Mouse (Mus musculus) forebrain, embryonic 10.5 days (tissue): ENCODE results near the gene Actl10. TPM values are rescaled to one million over a fixed set of nuclear protein-coding genes. Genes with fewer than 3 reads are reported as not detected.

ENCODE experiments used
- DNase-seq: peaks from one replicate; pipeline ENCODE4 v3.0.0-alpha.2; 2017; ENCODE audit warnings: low spot score; ENCODE audit errors: extremely low spot score
- H3K27ac ChIP-seq: fragments of 300-500 bp; sonication (generic); 2 replicates; pipeline ENCODE4 v1.5.1; 2016; ENCODE audit warnings: mild to moderate bottlenecking
- H3K27me3 ChIP-seq: fragments of 300-500 bp; sonication (generic); 2 replicates; pipeline ENCODE4 v1.6.1; 2016; ENCODE audit warnings: mild to moderate bottlenecking; ENCODE audit not compliant: poor library complexity, severe bottlenecking
- H3K36me3 ChIP-seq: fragments of 300-500 bp; sonication (generic); replicated peaks from 2 replicates; pipeline ENCODE4 v1.6.1; 2016; ENCODE audit warnings: mild to moderate bottlenecking, moderate library complexity
- H3K4me1 ChIP-seq: fragments of 300-500 bp; sonication (generic); 2 replicates; pipeline ENCODE4 v1.6.1; 2016
- H3K4me3 ChIP-seq: fragments of 300-500 bp; sonication (generic); 2 replicates; pipeline ENCODE4 v1.5.1; 2016; ENCODE audit warnings: mild to moderate bottlenecking, moderate library complexity
- H3K9me3 ChIP-seq: fragments of 300-500 bp; sonication (generic); 2 replicates; pipeline ENCODE4 v1.6.1; 2016; ENCODE audit warnings: mild to moderate bottlenecking, moderate library complexity
- WGBS: fragments of 180-500 bp; shearing (Covaris S2); methylation state at CpG from one replicate; pipeline ENCODE4 v1.1.7; 2016; 5-methylcytosine and 5-hydroxymethylcytosine counted together
- polyA plus RNA-seq: library from polyadenylated mRNA; unstranded; fragments of >200 nt; fragmentation: Nextera tagmentation; extraction: Ambion mirVana; gene quantifications from 2 replicates; pipeline ENCODE4 v1.2.1, GENCODE M21; 2016

Gene Actl10
- polyA plus RNA-seq, result 0.43 and 0.55 TPM in 2 replicates

GRCm38 (mm10) chr2:154551476-154551875 lies at the start of gene Actl10:
Actl10 (plus strand) TSS chr2:154551776.
- 0 out of 2 replicates have a peak, but pooled peaks cover 2% of the 10 kb centered on the region for H3K36me3 ChIP-seq
- no peak for DNase-seq
- H3K27ac ChIP-seq, result peak within 1 kb of the TSS; percentile 32; the same call in 1 of the 2 replicates
- peaks cover 70% of the 10 kb centered on the region for H3K27me3 ChIP-seq
- H3K4me3 ChIP-seq, result peak within 1 kb of the TSS; percentile 31
- WGBS, result 83% methylated on average over 4 of the region's 4 CpGs
- H3K4me1 ChIP-seq, result peaks cover 45% of the 10 kb centered on the region
- H3K9me3 ChIP-seq, result no peaks in the 10 kb centered on the region

- Histone ChIP-seq H3K4me1 (no peaks in the 10 kb centered on the region), H3K9me3 (no peaks in the 10 kb centered on the region), H3K36me3 (peaks cover 89% of the 10 kb centered on the region), H3K4me3 (no peak overlapping the region), H3K27ac (no peak overlapping the region), H3K27me3 (no peaks in the 10 kb centered on the region)
- no peak for DNase-seq
- 75% methylated on average over 2 of the region's 2 CpGs for WGBS
Observed at GRCm38 (mm10) chr2:154507076-154507475, 44.5 kb upstream of the Actl10 start.

- DNase-seq, result no peak
- H3K36me3 ChIP-seq, result peaks cover 93% of the 10 kb centered on the region
- WGBS, result 83% methylated on average over 9 of the region's 9 CpGs
Observed at GRCm38 (mm10) chr2:154507566-154508283, 43.9 kb upstream of the Actl10 start.

GRCm38 (mm10) chr2:154508450-154508849 lies 43.1 kb upstream of the Actl10 start:
- Histone ChIP-seq H3K27ac (no peak overlapping the region), H3K4me1 (no peaks in the 10 kb centered on the region), H3K9me3 (no peaks in the 10 kb centered on the region), H3K27me3 (no peaks in the 10 kb centered on the region), H3K36me3 (peaks cover 92% of the 10 kb centered on the region), H3K4me3 (no peak overlapping the region)
- DNase-seq, result no peak
- 92% methylated on average over 4 of the region's 4 CpGs for WGBS

More at GRCm38 (mm10) chr2:154507566-154508283, 43.9 kb upstream of the Actl10 start:
- no peaks in the 10 kb centered on the region for H3K4me1 ChIP-seq
- H3K4me3 ChIP-seq, result no peak overlapping the region
- no peak overlapping the region for H3K27ac ChIP-seq
- H3K9me3 ChIP-seq, result no peaks in the 10 kb centered on the region
- H3K27me3 ChIP-seq, result no peaks in the 10 kb centered on the region

GRCm38 (mm10) chr2:154510141-154510540 lies 41.4 kb upstream of the Actl10 start:
- no peaks in the 10 kb centered on the region for H3K9me3 ChIP-seq
- DNase-seq, result no peak
- H3K4me1 ChIP-seq, result no peaks in the 10 kb centered on the region
- WGBS, result 92% methylated on average over 3 of the region's 3 CpGs
- H3K27me3 ChIP-seq, result no peaks in the 10 kb centered on the region
- no peak overlapping the region for H3K4me3 ChIP-seq
- peaks cover 80% of the 10 kb centered on the region for H3K36me3 ChIP-seq
- H3K27ac ChIP-seq, result no peak overlapping the region

GRCm38 (mm10) chr2:154516944-154517343 lies 34.6 kb upstream of the Actl10 start:
- no peak overlapping the region for H3K4me3 ChIP-seq
- peaks cover 78% of the 10 kb centered on the region for H3K36me3 ChIP-seq
- H3K9me3 ChIP-seq, result no peaks in the 10 kb centered on the region
- H3K4me1 ChIP-seq, result no peaks in the 10 kb centered on the region
- no peak for DNase-seq
- no peak overlapping the region for H3K27ac ChIP-seq
- no peaks in the 10 kb centered on the region for H3K27me3 ChIP-seq
- 90% methylated on average over 3 of the region's 3 CpGs for WGBS

- no peaks in the 10 kb centered on the region for H3K4me1 ChIP-seq
- peaks cover 78% of the 10 kb centered on the region for H3K36me3 ChIP-seq
- 95% methylated on average over 5 of the region's 5 CpGs for WGBS
- H3K27me3 ChIP-seq, result no peaks in the 10 kb centered on the region
- no peak for DNase-seq
- no peak overlapping the region for H3K27ac ChIP-seq
- no peaks in the 10 kb centered on the region for H3K9me3 ChIP-seq
- H3K4me3 ChIP-seq, result no peak overlapping the region
Observed at GRCm38 (mm10) chr2:154517424-154517823, 34.2 kb upstream of the Actl10 start.

GRCm38 (mm10) chr2:154521449-154521848 lies 30.1 kb upstream of the Actl10 start:
- H3K4me3 ChIP-seq, result no peak overlapping the region
- H3K27ac ChIP-seq, result no peak overlapping the region
- no peaks in the 10 kb centered on the region for H3K9me3 ChIP-seq
- peaks cover 92% of the 10 kb centered on the region for H3K36me3 ChIP-seq
- H3K4me1 ChIP-seq, result no peaks in the 10 kb centered on the region
- no peak for DNase-seq
- H3K27me3 ChIP-seq, result no peaks in the 10 kb centered on the region

GRCm38 (mm10) chr2:154522334-154522733 lies 29.2 kb upstream of the Actl10 start:
- Histone ChIP-seq H3K36me3 (peaks cover 91% of the 10 kb centered on the region), H3K4me1 (no peaks in the 10 kb centered on the region), H3K27ac (no peak overlapping the region), H3K4me3 (no peak overlapping the region), H3K9me3 (no peaks in the 10 kb centered on the region), H3K27me3 (no peaks in the 10 kb centered on the region)
- WGBS, result 93% methylated on average over 5 of the region's 5 CpGs
- DNase-seq, result no peak

- Histone ChIP-seq H3K4me1 (no peaks in the 10 kb centered on the region), H3K27ac (no peak overlapping the region), H3K9me3 (no peaks in the 10 kb centered on the region), H3K4me3 (no peak overlapping the region), H3K36me3 (peaks cover 93% of the 10 kb centered on the region), H3K27me3 (no peaks in the 10 kb centered on the region)
- WGBS, result 96% methylated on average over 2 of the region's 2 CpGs
- no peak for DNase-seq
Observed at GRCm38 (mm10) chr2:154525285-154525684, 26.3 kb upstream of the Actl10 start.

GRCm38 (mm10) chr2:154526531-154526930 lies 25.0 kb upstream of the Actl10 start:
- Histone ChIP-seq H3K9me3 (no peaks in the 10 kb centered on the region), H3K27ac (no peak overlapping the region), H3K27me3 (no peaks in the 10 kb centered on the region), H3K4me3 (no peak overlapping the region), H3K4me1 (no peaks in the 10 kb centered on the region), H3K36me3 (peaks cover 93% of the 10 kb centered on the region)
- no peak for DNase-seq
- WGBS, result 89% methylated on average over 3 of the region's 3 CpGs

GRCm38 (mm10) chr2:154532888-154533287 lies 18.7 kb upstream of the Actl10 start:
- Histone ChIP-seq H3K4me3 (no peak overlapping the region), H3K4me1 (peaks cover 8% of the 10 kb centered on the region; the same call in 1 of the 2 replicates), H3K9me3 (no peaks in the 10 kb centered on the region), H3K36me3 (peaks cover 94% of the 10 kb centered on the region), H3K27ac (0 out of 2 replicates have a peak overlapping the region, but pooled peaks have one; percentile 0), H3K27me3 (no peaks in the 10 kb centered on the region)
- 62% methylated on average over 3 of the region's 3 CpGs for WGBS
- DNase-seq, result no peak

GRCm38 (mm10) chr2:154534704-154535270 lies 16.8 kb upstream of the Actl10 start:
- Histone ChIP-seq H3K4me1 (peaks cover 19% of the 10 kb centered on the region), H3K27ac (no peak overlapping the region), H3K9me3 (no peaks in the 10 kb centered on the region), H3K27me3 (no peaks in the 10 kb centered on the region), H3K4me3 (no peak overlapping the region), H3K36me3 (peaks cover 91% of the 10 kb centered on the region)
- DNase-seq, result no peak
- 96% methylated on average over 12 of the region's 12 CpGs for WGBS
